Mouse (Mus musculus): ENCODE measurements around the gene Slc8a3.
A peak's percentile ranks its signal among the peaks of the same experiment; 100 is the strongest.

GRCm38 (mm10) chr12:81182073-81182472 is 150.9 kb downstream of the Slc8a3 start:
- TF ChIP-seq MAZ (IDR thresholded peaks at IDR 0.05; ENCODE audit: low read depth, low read length) (no peak), USF2 (conservative IDR thresholded peaks at IDR 0.05; ENCODE audit: low read depth, low read length) (no peak), HCFC1 (IDR thresholded peaks at IDR 0.05; ENCODE audit: low read depth, low read length) (no peak), CTCF (conservative IDR thresholded peaks at IDR 0.05 in 1 of 2, IDR thresholded peaks at IDR 0.05 in 1 of 2; ENCODE audit: low read depth in 2 of 2, low read length in 2 of 2) (peak; percentile 65 to 85), POLR2A (IDR thresholded peaks at IDR 0.05; ENCODE audit: low read depth, low read length) (no peak), KAT2A (IDR thresholded peaks at IDR 0.05; ENCODE audit: insufficient replicate concordance, low read length) (no peak), EP300 (IDR thresholded peaks at IDR 0.05; ENCODE audit: low read length) (no peak), JUND (conservative IDR thresholded peaks at IDR 0.05; ENCODE audit: low read depth, low read length) (no peak)
